Mouse (Mus musculus) layer of hippocampus, adult 2 months (tissue): ENCODE measurements around the gene Abcg5. TPM values are rescaled to one million over a fixed set of nuclear protein-coding genes. Genes with fewer than 3 reads are reported as not detected.

Source experiments
- DNase-seq, 2 experiments: peaks; one replicate each; pipeline ENCODE4 v3.0.0; 2022; ENCODE audit warnings: low spot score in 2 of 2
- H3K27ac ChIP-seq: fragments of 200-600 bp; 2 replicates; pipeline ENCODE4 v1.8.1; 2022
- H3K4me3 ChIP-seq: fragments of 200-600 bp; 2 replicates; pipeline ENCODE4 v1.8.1; 2022; ENCODE audit warnings: mild to moderate bottlenecking
- CTCF ChIP-seq: fragments of 200-600 bp; conservative IDR thresholded peaks from 2 replicates; pipeline ENCODE4 v1.8.1; 2022; ENCODE audit warnings: antibody characterized with exemption, mild to moderate bottlenecking, moderate library complexity
- long read RNA-seq, 2 experiments: library from polyadenylated mRNA; stranded (forward); transcript quantifications; one replicate each; pipeline ENCODE4 v2.0.0; 2021; ENCODE audit warnings: borderline mapping rate in 2 of 2
- total RNA-seq, 2 experiments: library from RNA; stranded (reverse); gene quantifications; 2 replicates each; pipeline ENCODE4 v1.2.3; 2021

The Abcg5 gene
- not detected for total RNA-seq
- long read RNA-seq, experiment 1, result 0 reads
- long read RNA-seq, experiment 2, result 0 reads

GRCm38 (mm10) chr17:84682734-84683717 lies at the start of gene Abcg5:
TSS of gene Abcg5 (minus strand) at chr17:84683011.
- Histone ChIP-seq H3K4me3 (no peak within 1 kb of the TSS), H3K27ac (no peak within 1 kb of the TSS)
- no peak for DNase-seq
- no peak for TF ChIP-seq CTCF

GRCm38 (mm10) chr17:84732612-84733011 lies 49.8 kb upstream of the Abcg5 start:
- Histone ChIP-seq H3K4me3 (no peak overlapping the region), H3K27ac (no peak overlapping the region)
- no peak for DNase-seq
- no peak for TF ChIP-seq CTCF

DNA sequence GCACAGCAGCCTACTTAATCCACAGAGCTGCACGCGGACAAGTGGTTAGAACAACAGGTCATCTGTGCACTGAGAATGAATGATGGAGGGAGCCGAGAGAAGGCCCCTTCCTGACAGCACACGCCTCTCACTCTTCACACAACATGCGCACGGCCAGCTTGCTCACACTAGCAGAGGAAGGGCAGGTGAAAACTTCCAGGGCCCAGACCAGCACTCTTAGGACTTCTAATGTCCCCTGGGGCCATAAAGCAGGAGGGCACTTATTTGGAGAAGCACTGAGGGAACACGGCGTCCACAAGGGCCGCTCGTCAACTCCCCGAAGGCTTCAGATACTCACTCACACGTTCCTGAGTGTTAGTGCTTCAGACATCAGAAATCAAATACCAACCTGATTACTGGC lies 48.5 kb upstream of the Abcg5 start:
- DNase-seq, result no peak
- Histone ChIP-seq H3K27ac (no peak overlapping the region), H3K4me3 (no peak overlapping the region)
- no peak for TF ChIP-seq CTCF

GRCm38 (mm10) chr17:84729140-84729539 lies 46.3 kb upstream of the Abcg5 start:
- no peak overlapping the region for H3K27ac ChIP-seq
- H3K4me3 ChIP-seq, result no peak overlapping the region
- DNase-seq, result no peak
- TF ChIP-seq CTCF, result no peak

DNA sequence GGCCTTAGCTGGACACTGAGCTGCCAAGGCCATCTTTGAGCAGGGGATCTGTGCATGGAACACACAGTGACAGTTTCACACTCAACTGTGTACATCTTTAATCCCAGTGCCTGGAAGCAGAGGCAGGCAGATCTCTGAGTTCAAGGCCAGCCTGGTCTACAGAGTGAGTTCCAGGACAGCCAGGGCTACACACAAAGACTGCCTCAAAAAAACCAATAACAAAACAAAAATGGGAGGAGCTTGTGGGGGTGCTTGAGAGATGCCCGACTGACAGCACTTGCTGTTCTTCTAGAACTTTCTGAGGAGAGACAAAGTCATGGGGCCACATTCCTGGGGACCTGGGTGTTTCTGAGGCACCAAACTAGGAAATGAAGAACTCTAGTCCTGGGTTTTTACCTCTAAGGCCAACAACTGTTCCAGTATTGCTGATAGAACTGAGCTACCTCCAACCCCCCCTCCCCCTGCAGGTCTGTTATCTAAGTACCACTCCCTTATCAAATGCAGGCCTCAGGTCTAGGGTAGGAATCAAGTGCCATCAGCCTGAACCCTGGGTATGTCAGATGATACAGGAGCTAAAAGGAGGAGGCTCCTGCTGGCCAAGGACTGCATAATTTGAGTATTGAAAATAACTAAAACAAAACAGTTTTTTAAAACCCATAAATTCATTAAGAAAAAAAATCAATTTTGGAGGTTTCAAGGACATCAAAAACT lies 45.5 kb upstream of the Abcg5 start:
- TF ChIP-seq CTCF, result no peak
- no peak for DNase-seq
- H3K4me3 ChIP-seq, result no peak overlapping the region
- no peak overlapping the region for H3K27ac ChIP-seq

DNA sequence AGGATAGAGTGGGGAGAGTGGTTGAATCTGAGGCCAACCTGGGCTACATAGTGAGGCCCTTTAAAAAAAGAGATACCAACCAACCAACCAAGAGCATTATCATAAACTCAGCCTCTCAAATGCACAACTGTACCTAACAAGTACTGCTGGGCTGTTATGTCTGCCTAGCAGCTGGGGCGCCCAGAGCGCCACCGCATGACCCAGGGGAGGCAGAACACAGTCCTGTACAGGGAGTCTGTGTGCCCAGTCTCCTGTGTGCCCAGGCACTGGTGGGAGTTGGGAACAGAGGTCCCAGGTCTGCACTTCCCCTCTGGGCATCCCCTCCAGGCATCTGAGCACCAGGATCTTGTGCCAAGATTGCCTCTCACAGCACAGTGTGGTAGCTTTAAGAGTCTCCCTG lies 42.4 kb upstream of the Abcg5 start:
- DNase-seq, result no peak
- TF ChIP-seq CTCF, result no peak
- Histone ChIP-seq H3K27ac (no peak overlapping the region), H3K4me3 (no peak overlapping the region)

DNA sequence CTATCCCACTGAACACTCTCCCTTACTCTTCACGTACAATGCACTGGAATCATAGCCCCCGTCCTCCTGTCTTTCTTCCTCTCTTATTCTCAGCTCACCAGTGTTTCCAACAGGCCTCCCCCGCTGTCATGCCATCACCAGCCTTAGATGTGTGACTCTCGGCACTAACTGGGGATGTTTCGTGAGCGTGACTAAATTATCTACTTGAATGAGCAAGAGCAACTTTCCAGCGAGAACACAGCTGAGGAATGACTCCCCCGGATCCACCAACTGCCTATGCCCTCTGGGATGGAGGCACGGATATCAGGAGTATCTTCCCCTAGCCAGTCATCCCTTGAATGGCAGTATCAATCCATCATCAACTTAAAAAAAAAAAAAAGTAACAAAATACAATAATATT lies 41.2 kb upstream of the Abcg5 start:
- Histone ChIP-seq H3K4me3 (no peak overlapping the region), H3K27ac (no peak overlapping the region)
- no peak for TF ChIP-seq CTCF
- no peak for DNase-seq

DNA sequence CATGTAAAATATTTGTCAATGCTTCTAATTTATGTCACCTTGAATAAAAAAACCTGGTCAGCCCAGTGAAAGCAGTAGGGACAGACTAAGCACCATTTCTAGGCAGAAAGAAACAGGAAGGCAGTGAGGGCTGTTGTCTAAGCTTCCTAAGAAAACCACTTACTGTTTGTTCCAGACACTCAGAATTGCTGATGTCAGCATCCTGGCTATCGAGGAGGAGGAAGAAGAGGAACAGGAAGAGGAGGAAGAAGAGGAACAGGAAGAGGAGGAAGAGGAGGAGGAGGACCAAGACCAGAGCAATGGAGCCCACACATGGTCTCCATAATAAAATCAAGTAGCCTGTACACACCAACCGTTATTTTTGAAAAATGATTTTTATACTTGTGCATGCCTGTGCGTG lies 36.3 kb upstream of the Abcg5 start:
- no peak for TF ChIP-seq CTCF
- Histone ChIP-seq H3K27ac (no peak overlapping the region), H3K4me3 (no peak overlapping the region)
- DNase-seq, result no peak

GRCm38 (mm10) chr17:84717416-84717815 lies 34.6 kb upstream of the Abcg5 start:
- no peak for TF ChIP-seq CTCF
- Histone ChIP-seq H3K4me3 (no peak overlapping the region), H3K27ac (no peak overlapping the region)
- no peak for DNase-seq

- Histone ChIP-seq H3K4me3 (no peak overlapping the region), H3K27ac (no peak overlapping the region)
- TF ChIP-seq CTCF, result no peak
- DNase-seq, result no peak
Measured at GRCm38 (mm10) chr17:84716252-84716872, 33.6 kb upstream of the Abcg5 start.

- no peak for DNase-seq
- Histone ChIP-seq H3K27ac (no peak overlapping the region), H3K4me3 (no peak overlapping the region)
- no peak for TF ChIP-seq CTCF
Measured at GRCm38 (mm10) chr17:84714930-84715329, 32.1 kb upstream of the Abcg5 start.

- H3K27ac ChIP-seq, result 0 out of 2 replicates have a peak overlapping the region, but pooled peaks have one; percentile 15
- TF ChIP-seq CTCF, result no peak
Measured at GRCm38 (mm10) chr17:84713563-84714164, 30.9 kb upstream of the Abcg5 start.

More at GRCm38 (mm10) chr17:84713563-84714164, 30.9 kb upstream of the Abcg5 start:
- DNase-seq, result peak; percentile 42 to 63
- no peak overlapping the region; the same call in 1 of the 2 replicates for H3K4me3 ChIP-seq
